Mouse (Mus musculus) testis, postnatal 10 days (tissue): Measurements from ENCODE around the gene Hoxb8.

Source experiments
- DNase-seq: peaks from one replicate; pipeline ENCODE4 v3.0.0; 2021; ENCODE audit warnings: low spot score

The Hoxb8 gene

GRCm38 (mm10) chr11:96281855-96282570 lies at the start of gene Hoxb8:
Hoxb8 (plus strand) TSS chr11:96281905.
- DNase-seq = no peak

GRCm38 (mm10) chr11:96234906-96235305 lies 46.8 kb upstream of the Hoxb8 start:
- DNase-seq = peak; percentile 73

GRCm38 (mm10) chr11:96240211-96240610 lies 41.5 kb upstream of the Hoxb8 start:
- DNase-seq = peak; percentile 70

DNA sequence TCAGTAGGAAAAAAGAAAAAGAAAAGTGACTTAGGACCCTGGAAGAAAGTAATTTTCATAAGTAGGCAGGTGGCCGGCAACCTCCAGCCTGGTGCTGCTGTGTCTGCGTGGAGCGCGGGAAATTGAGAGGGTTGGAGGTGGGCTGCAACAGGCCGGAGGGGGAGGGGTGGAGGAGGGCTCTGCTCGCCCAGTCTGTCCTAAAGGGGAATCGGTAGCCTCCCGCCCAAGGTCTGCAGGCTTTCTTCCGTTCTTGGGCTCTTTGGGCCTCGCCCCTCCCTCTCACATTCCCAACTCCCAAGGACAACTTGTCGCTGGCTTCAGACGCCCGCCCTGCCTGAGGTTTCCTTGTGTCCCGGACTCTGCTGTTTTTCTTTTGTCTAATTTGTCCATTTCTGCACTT lies 30.8 kb upstream of the Hoxb8 start:
- peak; percentile 78 for DNase-seq

DNA sequence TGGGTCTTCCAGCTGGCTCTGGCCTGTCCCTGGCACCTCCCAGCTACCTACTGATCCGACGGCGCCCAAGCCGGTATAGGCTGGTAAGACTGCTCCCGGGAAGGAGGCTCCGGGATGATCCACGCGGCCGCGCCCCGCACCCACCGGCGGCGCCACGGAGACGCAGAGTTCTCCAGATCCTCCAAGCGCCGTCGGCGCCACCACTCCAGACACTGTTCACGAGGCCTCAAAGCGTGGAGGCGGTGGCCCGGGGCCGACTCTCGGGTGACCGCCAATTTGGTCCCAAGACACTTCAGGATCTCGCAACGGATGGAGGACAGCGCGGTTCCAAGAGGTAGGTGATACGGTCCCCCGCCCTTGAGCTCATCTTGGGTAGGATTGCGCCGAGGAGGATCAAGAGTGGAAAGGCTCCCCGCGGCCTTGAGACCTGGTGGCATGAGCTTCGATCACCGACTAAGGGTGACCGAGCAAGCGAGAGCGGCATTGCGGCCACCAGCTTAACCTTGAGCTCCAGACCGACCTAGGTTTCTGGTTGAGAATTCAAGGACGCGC lies 30.1 kb upstream of the Hoxb8 start:
- DNase-seq = peak; percentile 73

GRCm38 (mm10) chr11:96252541-96253120 lies 29.1 kb upstream of the Hoxb8 start:
- no peak for DNase-seq

DNA sequence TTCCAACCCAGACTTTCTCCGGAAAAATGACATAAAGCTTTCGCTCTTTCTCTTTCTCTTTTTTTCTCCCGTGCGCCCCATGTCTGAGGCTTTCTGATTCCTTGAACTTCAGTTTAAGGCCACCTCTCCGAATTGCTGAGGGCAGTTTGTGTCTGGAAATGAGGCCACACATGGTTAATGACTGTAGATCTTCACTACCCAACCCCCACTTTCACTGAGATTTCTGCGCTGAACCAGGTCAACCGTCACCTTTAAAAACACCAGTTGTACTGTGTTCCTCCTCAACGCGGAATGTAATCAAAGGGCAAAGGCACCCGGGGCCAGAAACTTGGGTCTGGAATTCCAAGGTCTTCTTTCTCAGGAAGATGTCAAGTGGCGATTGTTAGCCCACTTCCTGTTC lies 27.5 kb upstream of the Hoxb8 start:
- no peak for DNase-seq

DNA sequence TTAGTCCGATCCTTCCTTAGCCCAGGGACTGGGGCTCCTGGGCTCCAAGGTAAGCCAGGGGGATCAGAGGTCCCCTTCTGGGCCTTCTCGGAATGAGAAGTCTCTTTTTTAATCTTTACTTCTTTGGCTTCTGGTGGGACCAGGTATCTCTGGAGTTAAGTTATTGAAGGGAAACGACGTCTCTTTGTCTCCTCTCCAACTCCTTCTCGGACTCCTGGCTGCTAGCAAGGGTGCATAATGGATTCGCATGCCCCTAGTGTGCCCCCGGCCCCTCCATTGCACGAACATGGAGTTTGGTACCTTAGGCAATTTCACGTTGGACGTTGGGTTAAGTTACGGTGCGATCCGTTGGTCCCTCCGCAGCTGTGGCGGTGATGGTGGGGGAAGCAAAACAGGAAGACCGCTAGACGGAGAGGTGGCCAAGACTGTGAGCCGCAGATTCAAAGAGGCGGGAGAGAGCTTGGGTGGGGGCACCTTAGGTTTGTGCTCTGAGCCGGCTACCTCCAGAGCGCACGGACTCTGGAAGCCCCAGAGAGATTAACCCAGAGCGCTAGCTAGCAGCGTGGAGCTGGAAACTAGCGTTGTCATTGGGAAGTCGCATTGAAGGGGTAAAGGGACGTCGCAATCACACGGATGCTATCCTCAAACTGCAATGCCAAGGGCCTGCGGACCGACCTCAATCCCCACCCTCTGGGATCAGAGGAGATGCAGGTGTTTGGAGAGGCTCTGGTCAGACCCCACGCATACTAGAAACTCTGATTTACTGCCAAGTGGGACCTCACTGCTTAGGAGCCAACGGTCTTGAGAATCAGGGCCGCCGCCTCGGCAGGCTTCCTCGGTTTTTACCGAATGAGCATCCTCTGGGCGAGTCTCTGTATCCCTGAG lies 26.4 kb upstream of the Hoxb8 start:
- no peak for DNase-seq

DNA sequence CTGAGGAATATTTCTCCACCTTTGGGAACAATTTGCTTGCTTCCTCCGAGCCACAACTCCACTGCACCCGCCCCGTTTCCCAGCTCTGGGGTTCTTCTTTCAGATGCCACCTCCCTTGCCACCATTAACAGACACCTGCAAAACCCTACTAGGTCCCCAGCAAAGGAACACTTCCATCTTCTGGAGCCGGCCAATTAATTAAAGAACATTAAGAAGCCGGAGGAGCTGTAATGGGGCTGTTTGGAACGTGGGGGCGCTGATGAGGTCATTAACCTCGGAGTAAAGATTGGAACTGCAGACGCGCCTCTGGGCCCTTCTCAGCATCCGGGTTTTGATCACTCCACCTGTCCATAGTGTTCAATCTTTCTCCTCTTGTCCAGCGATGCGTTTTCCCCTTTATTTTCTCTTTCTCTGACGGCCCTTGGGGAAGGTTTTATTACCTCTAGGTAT lies 25.7 kb upstream of the Hoxb8 start:
- DNase-seq = no peak

DNA sequence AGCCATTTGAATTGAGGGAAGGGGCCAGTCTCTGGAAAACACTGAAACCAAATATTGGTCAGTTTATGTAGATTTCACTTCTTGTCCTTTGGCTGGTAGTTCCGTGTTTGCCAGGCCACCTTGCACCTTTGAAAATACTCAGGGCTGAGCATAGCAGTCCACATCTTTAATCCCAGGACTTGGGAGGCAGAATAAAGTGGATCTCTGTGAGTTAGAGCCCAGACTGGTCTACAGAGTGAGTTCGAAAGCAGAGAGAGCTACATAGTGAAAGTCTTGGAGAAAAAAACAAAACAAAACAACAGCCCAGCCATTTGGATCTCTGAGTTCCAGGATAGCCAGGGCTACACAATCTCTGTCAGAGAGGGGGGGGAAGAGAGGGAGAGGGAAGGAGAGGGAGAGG lies 24.6 kb upstream of the Hoxb8 start:
- no peak for DNase-seq

- no peak for DNase-seq
These were observed 22.7 kb upstream of the Hoxb8 start for GRCm38 (mm10) chr11:96259038-96259437.

DNA sequence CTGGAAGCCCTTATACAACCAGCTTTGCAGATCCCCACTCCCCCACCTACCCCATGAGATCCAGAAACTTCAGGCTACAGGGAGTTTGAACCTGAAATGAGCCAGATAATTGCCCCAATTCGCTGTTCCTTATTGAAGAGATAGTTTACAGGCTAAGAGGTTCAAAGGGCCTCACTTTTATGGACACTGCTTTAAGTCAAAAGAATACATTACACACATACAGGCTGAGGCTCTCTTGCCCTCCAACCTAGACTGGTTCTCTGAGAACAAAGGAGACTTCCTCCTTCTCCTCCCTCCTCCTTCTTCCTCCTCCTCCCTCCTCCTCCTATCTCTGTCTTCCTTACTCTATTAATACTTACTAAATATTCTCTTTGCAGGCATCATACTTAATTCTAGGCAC lies 22.2 kb upstream of the Hoxb8 start:
- DNase-seq = no peak

- DNase-seq = no peak
These were observed 21.3 kb upstream of the Hoxb8 start for GRCm38 (mm10) chr11:96260310-96260970.

GRCm38 (mm10) chr11:96261323-96261890 lies 20.3 kb upstream of the Hoxb8 start:
- DNase-seq = peak; percentile 94

DNA sequence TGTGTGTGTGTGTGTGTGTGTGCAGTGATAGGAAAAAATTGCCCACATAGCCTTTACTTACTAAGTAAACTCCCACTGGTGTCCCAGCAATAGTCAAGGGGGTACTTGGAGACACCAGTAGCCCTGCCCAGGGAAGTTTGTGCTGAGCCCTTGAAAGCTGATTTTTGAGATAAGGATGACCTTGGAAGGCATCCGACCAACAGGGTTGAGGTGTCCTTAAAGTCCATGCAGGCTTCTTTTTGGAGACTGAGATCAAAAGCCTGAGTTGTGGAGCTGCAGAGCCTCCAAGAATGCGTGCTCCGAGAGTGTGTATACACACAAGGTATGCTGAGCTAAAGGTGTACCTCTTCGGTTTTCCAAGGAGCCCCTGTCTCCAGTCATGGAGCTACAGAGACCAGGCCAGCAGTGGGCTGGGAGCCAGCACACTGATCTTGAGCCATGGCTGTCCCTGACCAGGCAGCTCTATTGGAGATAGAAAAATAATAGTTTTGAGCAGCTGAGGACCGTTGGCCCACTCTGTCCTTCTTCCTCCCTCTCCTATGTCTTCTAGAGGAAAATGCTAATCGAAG lies 19.4 kb upstream of the Hoxb8 start:
- DNase-seq = no peak

GRCm38 (mm10) chr11:96263636-96264389 lies 17.9 kb upstream of the Hoxb8 start:
- DNase-seq = no peak

DNA sequence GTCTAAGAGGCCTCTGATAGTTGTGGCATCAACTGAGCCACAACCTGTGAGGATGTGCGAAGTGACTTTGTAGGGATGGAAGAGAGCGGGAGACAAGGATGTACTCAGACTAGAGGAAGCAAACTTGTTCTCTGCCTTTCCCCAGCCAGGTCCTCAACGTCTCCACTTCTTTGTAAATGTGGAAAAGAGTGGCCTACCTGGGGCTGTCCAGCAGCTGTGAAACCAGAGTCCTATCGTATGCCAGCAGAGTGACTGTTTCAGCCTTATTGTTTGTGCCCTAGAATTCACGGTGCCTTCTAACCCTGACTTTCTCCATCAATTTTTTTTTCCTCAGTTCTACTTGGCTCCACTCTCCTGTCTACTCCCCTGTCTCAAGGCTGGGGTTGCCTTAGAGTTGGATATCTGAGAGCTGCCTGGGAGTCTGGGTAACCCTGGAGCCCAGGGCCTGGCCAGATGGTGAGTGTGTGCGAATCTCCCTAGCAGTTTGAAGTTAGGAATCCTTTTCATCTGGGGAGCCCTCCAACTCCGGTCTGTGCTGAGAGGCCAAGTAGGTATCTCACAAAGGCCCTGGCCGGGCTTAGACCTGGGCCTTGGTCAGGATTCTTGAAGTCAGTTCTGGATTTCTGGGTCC lies 17.2 kb upstream of the Hoxb8 start:
- no peak for DNase-seq

DNA sequence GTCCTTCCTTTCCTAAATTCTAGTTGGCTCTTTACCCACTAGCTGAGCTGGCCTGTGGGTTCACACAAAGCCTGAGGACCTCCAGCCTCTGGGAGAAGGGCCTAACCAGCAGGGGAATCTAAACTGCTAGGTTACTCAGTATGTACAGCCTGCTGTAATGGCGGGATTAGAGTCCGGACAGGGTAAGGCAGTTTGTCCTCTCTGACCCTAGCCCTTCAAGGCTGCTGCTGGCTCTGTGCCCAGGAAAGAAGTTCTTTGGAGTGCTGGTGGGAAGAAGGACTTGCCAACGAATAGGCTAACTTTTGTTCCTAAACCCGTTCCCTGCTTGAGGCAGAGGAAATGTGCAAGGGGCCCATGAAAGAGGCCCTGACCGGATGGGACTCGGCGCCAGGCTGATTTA lies 15.8 kb upstream of the Hoxb8 start:
- peak; percentile 82 for DNase-seq

- no peak for DNase-seq
These were observed 14.4 kb upstream of the Hoxb8 start for GRCm38 (mm10) chr11:96267021-96267920.
